Mouse (Mus musculus): Measurements from ENCODE around the gene Gpatch8. TPM values are rescaled to one million over a fixed set of nuclear protein-coding genes. Genes with fewer than 3 reads are reported as not detected.
A peak's percentile ranks its signal among the peaks of the same experiment; 100 is the strongest.

The Gpatch8 gene
- total and polyA plus RNA-seq, 3 experiments = 11.5 to 24.7 (median 16.6) TPM

DNA sequence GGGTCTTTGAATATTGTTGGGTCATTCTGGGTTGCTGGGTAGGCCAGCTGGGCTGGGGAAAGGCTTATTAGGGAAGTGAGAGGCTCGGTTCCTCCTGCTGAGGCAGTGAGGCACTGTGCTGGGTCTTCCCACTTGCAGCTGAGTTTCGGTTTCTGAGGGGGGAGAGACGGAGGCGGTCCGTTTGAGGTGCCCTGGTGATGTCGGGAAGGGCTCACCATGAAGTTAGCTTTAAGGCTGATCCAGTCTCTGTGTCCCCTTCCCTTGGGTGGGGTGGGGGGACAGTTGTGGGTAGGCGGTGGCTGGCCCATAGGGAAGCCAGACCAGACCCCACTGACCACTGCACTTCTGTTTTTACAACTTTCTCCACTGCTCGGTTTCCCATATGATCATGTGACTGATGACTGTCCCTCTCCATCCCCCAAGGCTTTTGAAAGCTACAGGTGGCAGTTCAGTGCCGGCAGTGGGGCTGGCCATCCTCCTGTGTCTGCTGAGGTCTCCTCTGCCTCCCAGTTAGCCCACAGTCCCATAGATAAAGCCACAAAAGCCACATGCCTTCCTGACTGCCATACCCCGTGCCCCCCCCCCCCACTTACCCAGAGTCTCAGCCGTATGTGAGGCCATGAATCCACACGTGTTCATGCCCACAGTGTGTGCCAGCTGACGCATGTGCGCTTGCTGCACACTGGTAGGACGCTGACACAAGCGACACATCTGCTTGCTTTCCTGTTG lies 123.9 kb downstream of the Gpatch8 start (continued):
- TF ChIP-seq RAD21 (IDR thresholded peaks at IDR 0.05; ENCODE audit: low read depth, low read length) (no peak), KAT2A (IDR thresholded peaks at IDR 0.05; ENCODE audit: insufficient replicate concordance, low read length) (no peak), CTCF (conservative IDR thresholded peaks at IDR 0.05 in 1 of 2, IDR thresholded peaks at IDR 0.05 in 1 of 2; ENCODE audit: low read depth in 2 of 2, low read length in 2 of 2) (no peak), CHD2 (IDR thresholded peaks at IDR 0.05; ENCODE audit: low read length) (peak; percentile 86), MAX (IDR thresholded peaks at IDR 0.05; ENCODE audit: low read length) (peak; percentile 97), POLR2AphosphoS2 (IDR thresholded peaks at IDR 0.05; ENCODE audit: low read depth, low read length) (no peak), ZNF384 (IDR thresholded peaks at IDR 0.05; ENCODE audit: low read depth, low read length) (no peak), UBTF (IDR thresholded peaks at IDR 0.05; ENCODE audit: low read depth, low read length) (peak; percentile 29; the same call in 1 of the 2 replicates), RCOR1 (conservative IDR thresholded peaks at IDR 0.05; ENCODE audit: low read depth, low read length) (peak; percentile 99), GABPA (IDR thresholded peaks at IDR 0.05; ENCODE audit: insufficient replicate concordance, low read depth, low read length) (no peak)

DNA sequence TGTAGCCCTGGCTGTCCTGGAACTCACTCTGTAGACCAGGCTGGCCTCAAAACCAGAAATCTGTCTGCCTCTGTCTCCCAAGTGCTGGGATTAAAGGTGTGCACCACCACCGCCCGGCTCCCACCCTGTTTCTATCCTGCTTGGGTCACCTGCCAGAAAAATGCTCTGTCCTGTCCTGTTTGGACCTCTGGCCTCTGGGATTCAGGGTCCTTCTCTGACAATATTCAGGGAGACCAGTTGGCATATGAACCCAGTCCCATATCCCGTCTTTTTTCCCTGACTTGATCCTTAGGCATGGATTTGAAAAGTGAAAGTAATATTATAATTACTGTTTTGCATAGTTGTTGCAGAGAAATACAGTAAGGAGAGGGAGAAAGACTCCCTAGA lies 124.5 kb downstream of the Gpatch8 start:
- Histone ChIP-seq H3K36me3 (replicated peaks in 1 of 2; ENCODE audit: control insufficient read depth in 1 of 2, insufficient read depth in 1 of 2, low read length in 1 of 2) (peaks cover 21 to 32% of the 10 kb centered on the region in 2 experiments), H3K4me1 (ENCODE audit: control insufficient read depth in 1 of 2, insufficient read depth in 2 of 2) (peaks cover 27 to 53% of the 10 kb centered on the region in 2 experiments), H3K9me3 (replicated peaks; ENCODE audit: low read length) (peaks cover 9% of the 10 kb centered on the region), H3K79me2 (replicated peaks; ENCODE audit: control insufficient read depth, extremely low read depth, insufficient read depth, poor library complexity, severe bottlenecking) (no peaks in the 10 kb centered on the region), H3K27ac (ENCODE audit: insufficient read depth, low read depth) (peak overlapping the region; percentile 78), H3K4me3 (replicated peaks in 1 of 3; ENCODE audit: low read depth in 2 of 3, low read length in 2 of 3, poor library complexity in 1 of 3) (peak overlapping the region; percentile 38 to 60 (median 43)), H3K27me3 (replicated peaks) (no peaks in the 10 kb centered on the region), H3K9ac (ENCODE audit: insufficient read depth, low read depth) (no peak overlapping the region), H3K4me2 (ENCODE audit: insufficient read depth, low read depth, poor library complexity, severe bottlenecking) (peak overlapping the region; percentile 73)
- TF ChIP-seq SIN3A (IDR thresholded peaks at IDR 0.05; ENCODE audit: low read length) (no peak), JUN (IDR thresholded peaks at IDR 0.05; ENCODE audit: insufficient read depth, low read depth, low read length) (peak; percentile 29; the same call in 1 of the 2 replicates), CHD1 (IDR thresholded peaks at IDR 0.05; ENCODE audit: low read depth, low read length) (peak; percentile 86; the same call in 1 of the 2 replicates), TBP (conservative IDR thresholded peaks at IDR 0.05; ENCODE audit: low read depth, low read length) (0 out of 2 replicates have a peak, but pooled peaks have one; percentile 30), SMC3 (IDR thresholded peaks at IDR 0.05; ENCODE audit: low read depth, low read length) (no peak), ZNF384 (IDR thresholded peaks at IDR 0.05; ENCODE audit: low read depth, low read length) (peak; percentile 6; the same call in 1 of the 2 replicates), KAT2A (IDR thresholded peaks at IDR 0.05; ENCODE audit: insufficient replicate concordance, low read length) (0 out of 2 replicates have a peak, but pooled peaks have one; percentile 10), MXI1 (IDR thresholded peaks at IDR 0.05; ENCODE audit: low read depth, low read length) (peak; percentile 12; the same call in 1 of the 2 replicates)
- no peak for DNase-seq (ENCODE audit: extremely low read depth)
- dilution Hi-C loops (cut with MboI; ENCODE audit: extremely low pct_ligation_motif_present, extremely low pct_unique_long_range_greater_than_20kb, low sequenced_read_pairs) = no loop called here
- in situ Hi-C loops (cut with MboI; ENCODE audit: low pct_ligation_motif_present, low pct_unique_long_range_greater_than_20kb, low sequenced_read_pairs) = loop anchor here (5.0 kb wide), 1 partner anchor 129 kb away; no protein-coding TSS in a partner anchor

Measured in CH12.LX (cell line).